Mouse (Mus musculus): ENCODE measurements around the gene Olfr1217.

GRCm38 (mm10) chr2:89081487-89081886 is 49.6 kb upstream of the Olfr1217 start:
- TF ChIP-seq CTCF (IDR thresholded peaks at IDR 0.05; ENCODE audit: low read depth, low read length) (no peak), EP300 (IDR thresholded peaks at IDR 0.05; ENCODE audit: insufficient read depth, low read depth, low read length) (no peak), POLR2A (IDR thresholded peaks at IDR 0.05; ENCODE audit: insufficient read depth, low read length) (no peak)
